Mouse (Mus musculus) embryo, embryonic 11.5 days (tissue): ENCODE measurements around the gene Cpeb3.
"Not testable (repeated sequence)": the region's sequence is repeated elsewhere in the genome, so short reads cannot be mapped to it uniquely, and the experiment has no call there.

ENCODE experiments used
- DNase-seq: peaks from one replicate; pipeline ENCODE4 v3.0.0-alpha.2; 2012; ENCODE audit warnings: low read depth, low spot score

The Cpeb3 gene

DNA sequence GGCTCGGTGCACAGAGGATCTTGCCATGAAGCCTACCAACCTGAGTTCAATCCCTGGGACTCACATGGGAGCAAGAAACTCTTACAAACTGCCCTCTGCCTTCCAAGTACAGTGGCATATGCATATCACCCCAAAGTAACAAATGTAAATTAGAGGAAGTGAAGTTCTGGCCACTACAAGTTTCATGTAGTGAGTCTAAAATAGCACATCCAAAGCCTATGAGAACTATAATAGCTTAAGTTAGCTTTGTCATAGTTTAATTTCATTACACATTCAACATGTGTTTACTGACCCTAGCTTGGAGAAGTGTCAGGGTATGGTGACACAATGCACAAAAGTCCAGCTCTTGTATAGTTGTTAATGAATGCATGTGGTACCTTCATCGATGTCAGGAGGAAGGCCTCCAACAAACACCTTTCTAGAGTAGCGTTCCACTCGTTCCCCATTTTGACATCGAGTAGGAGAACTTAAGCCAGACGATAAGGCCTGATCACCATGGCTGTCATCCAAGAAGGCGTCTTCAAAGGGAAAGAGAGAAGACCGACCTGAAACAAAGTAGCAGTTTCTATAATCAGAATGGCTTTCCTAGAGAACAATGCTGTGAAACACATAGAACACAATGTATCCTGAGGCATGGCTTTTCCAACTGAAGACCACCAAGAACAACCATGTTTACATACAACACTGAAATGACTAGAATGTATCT is 120.2 kb downstream of the Cpeb3 start:
- DNase-seq = no peak

DNA sequence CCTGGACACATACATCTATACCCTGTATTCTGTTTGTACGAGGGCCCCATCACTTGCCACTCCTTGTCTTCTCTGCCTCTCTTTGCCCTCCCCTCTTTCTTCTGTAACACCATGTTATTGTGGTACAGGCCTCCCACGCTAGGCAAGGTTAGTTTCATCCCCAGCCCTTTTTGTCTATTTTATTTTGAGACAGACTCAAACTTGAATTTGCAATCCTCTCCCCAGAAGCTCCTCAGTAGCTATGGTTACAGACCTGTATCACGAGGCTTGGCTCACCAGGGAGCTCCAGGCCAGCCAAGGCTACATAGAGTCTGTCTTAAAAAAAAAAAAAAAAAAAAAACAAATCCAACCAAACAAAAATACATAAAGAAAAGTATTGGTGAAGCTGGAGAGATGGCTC is 123.9 kb downstream of the Cpeb3 start:
- no peak for DNase-seq

DNA sequence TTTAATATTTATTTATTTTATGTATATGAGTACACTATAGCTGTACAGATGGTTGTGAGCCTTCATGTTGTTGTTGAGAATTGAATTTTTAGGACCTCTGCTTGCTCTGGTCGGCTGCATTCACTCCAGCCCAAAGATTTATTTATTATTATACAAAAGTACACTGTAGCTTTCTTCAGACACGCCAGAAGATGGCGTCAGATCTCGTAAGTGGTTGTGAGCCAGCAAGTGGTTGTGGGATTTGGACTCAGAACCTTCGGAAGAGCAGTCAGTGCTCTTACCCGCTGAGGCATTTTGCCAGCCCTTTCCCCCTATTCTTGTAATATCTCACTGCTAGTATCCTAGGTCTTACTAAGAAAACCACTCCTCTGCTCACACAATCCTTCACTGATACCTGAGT is 126.9 kb downstream of the Cpeb3 start:
- no peak for DNase-seq

DNA sequence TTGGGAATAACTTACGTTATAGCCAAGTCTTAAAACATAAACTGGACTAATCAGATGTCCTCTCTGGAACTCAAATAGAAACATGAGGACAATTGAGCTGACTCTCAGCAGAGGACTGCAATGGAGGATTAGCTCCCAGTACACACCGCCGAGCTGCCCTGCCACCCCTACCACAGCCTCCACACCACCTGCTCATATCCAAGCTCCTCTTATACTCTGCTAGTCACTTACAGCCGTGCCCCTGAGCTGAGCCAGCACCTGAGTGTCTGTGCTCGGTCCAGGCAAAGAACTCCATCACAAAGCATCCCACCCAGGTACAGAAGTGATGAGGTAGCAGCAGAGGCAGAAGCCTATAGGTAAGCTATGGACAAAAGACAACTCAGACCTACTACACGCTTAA is 129.2 kb downstream of the Cpeb3 start:
- no peak for DNase-seq

DNA sequence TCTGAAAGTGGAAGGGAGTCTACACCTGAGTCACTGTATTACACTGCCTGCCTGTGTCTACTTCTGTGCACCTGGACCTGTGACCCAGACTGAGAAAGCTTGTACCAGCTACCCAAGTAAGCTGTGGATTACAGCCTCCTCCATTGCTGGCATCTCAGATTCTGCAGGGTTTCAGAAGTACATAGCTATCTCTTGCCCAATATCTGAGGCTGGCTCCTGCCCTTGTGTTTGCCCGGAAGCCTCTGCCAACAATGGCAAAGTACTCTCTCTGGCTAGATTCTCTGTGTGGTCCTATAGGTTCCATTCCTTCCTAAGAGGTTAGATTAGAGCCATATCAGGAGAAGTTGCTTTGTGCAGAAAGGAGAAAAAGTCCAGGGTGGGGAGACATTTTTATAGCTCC is 129.8 kb downstream of the Cpeb3 start:
- DNase-seq = no peak

DNA sequence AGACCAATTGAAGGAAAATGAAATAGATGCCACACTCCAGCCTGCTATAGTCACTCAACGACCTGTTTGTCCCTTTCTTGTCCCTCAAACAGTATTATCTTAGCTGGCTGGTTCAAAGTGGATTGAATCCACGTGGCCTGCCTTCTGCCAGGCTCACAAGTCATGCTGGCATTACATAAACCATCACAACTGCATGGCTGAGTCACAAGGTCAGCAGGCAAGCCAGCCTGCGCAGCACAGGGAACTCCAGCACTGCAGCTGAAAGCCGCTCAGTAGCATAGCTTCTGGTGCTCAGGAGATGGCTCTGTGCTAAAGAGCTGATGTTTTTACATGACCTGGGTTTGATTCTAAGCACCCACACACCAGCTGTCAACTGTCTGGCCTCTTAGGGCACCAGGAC is 130.3 kb downstream of the Cpeb3 start:
- no peak for DNase-seq

DNA sequence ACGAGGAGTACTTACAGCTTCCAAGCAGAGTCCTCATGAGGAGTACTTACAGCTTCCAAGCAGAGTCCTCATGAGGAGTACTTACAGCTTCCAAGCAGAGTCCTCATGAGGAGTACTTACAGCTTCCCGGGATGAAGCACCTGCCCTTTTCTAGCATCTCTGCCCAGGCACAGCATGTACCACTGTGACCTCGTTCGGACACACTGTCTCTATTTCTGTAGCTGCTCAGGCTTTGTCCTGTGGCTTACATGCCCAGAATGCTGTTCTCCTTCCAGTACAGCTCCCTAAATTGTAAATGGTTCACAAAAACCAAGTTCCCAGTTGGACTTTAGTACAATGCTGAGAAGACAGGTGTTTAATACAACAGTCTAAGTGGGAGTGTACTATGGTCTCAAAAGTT is 131.1 kb downstream of the Cpeb3 start:
- DNase-seq = not testable (repeated sequence)

DNA sequence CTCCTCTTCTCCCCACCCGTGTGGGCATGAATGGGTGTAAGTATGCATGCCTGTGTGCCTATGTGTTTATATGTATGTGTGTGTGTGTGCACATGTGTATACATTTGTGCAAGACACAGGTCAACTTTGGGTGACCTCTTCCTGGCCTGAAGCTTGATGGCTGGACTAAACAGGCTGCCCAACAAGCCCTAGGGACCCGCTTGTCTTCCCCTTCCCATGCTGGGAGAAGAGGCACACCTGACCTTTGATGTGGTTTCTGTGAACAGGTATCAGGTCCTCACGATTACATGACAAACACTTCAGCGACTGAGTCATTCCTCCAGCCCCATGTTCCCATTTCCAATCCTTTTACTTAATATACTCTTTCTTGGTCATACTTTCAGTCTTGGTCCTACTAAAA is 131.8 kb downstream of the Cpeb3 start:
- DNase-seq = no peak

DNA sequence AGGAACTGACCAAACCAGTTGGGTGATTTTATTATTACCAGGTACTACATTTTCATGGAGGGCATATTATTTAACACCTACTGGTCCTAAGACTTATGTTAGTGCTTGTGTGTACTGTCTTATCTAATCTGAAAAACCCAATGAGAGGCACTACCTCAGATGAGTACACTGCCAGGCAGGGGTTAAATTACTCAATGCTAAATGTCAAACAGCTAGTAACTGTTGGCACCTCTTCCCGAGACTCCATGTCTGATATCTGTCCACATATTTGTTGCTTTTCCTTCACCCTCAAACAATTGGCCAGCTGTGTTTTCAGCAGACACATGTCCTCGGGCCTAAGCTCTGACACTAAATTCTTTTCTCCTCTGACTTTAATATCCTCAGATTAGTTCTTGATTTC is 132.3 kb downstream of the Cpeb3 start:
- no peak for DNase-seq

DNA sequence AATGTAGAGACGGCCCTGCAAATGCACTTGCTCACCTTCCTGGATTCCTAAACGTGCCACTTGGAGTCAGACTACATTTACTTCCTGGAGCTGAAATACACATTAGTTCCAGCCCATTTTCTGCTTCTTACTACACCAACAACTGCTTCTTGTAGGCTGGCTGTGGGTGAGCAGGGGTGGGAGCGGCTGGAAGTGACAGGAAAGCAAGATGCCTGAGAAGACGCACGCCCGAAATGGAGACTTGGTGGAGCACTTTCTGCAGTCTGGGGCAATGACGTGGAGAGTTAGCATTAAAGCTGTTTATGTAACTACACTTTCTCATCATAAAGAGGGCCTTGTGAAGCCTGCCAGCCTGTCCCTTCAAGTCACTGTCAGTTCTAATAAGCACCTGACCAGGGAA is 132.7 kb downstream of the Cpeb3 start:
- DNase-seq = no peak

DNA sequence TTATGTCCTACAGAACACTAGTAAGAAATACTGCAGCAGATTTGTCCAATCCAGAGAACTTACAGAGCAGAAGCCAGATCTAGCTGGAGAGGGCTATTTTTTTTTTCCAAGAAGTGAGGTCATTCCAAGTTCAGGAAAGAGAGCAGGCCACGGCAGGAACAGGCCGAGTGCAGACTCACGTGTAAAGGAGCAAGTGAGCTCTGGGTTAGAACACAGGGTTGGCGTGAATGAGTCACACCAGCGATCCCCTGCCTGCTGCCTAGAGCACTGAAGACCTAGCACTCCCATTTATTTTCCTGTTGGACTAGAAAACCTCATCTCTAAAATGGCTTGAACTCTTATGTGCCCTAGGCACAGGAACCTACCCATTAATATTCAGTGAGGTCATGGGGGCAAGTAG is 133.7 kb downstream of the Cpeb3 start:
- DNase-seq = no peak

DNA sequence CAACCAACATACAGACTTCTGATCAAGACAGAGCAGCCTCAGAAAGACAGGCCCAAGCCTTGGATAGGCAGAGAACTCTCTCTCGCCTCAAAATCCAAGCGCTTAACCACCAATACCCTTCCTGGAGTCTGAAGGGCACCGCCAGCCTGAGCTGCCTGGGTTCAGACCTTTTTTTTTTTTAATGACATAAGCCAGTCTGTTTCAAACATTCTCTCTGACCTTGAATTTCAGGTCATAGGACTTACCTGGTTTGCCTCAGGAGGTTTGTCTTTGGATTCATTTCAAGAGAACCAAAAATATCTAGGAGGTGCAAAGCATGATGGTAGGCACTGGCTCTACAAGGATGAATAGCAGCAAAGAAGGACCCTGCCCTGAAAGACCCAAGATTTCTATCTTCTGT is 134.1 kb downstream of the Cpeb3 start:
- DNase-seq = no peak

DNA sequence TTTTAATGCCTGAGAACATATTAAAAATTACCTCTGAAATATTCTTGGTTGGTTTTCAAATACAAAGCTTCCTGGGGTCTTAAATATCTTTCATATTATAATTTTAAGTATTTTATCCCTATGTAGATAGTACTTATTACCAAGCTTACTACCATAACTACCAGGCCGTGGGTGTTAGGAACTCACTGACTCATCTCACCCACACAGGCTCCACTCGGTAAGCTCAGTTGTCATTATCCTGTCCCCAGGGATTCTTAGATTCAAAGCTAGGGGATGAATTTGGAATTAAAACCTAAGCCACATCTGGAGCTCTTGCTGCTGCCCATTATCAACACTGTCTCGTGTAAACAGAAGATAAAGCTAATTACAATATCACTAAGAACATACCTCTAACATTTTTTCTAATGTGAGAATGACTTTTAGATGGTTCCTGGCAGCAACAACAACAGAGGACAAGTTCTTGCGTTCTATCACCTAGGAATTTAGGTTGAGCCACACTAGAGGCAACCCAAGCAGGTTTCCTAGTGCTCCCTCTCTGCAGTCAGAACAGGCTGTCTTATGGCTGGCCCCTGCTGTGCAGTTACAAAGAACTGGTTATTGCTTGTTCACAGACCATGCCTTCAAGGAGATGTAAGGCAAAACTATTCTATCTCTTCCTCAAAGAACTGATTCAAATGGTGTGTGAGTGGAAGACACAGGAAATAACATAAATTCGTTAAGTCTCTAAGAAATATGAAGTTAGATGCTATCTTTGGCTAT is 135.4 kb downstream of the Cpeb3 start:
- DNase-seq = no peak

DNA sequence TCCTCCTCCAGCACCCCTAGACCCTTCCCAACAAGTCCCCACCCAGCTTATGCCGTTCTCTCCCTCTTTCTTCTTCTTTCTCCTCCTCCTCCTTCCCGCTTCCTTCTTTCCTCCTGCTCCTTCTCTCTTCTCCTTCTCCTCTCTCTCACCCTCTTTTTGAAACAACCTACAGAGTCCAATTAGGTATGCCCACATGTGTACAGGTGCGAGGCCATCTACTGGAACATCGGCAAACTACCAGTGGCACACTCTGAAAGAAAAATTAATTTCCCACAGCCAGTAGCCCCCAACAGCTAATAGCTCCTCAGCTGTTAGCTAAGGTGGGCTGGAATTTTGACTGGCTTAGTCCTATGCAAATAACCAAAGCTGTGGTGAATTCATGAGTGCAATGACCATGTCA is 139.2 kb downstream of the Cpeb3 start:
- no peak for DNase-seq

DNA sequence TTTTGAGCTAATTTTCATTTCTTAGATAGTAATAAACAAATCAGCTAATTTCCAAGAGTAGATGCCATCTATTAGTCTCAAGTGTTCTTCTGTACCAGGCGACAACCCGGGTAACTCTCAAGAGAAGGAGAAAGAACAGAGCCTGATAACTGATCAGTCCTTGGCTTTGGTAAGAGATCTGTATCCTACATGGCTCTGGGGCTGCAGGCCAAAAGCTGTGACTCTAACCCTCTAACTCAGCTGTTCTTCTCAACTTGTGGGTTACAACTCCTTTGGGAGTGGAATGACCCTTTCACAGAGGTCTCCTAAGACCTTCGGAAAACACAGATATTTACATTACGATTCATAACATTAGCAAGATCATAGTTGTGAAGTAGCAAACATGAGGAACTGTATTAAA is 148.3 kb downstream of the Cpeb3 start:
- DNase-seq = no peak

DNA sequence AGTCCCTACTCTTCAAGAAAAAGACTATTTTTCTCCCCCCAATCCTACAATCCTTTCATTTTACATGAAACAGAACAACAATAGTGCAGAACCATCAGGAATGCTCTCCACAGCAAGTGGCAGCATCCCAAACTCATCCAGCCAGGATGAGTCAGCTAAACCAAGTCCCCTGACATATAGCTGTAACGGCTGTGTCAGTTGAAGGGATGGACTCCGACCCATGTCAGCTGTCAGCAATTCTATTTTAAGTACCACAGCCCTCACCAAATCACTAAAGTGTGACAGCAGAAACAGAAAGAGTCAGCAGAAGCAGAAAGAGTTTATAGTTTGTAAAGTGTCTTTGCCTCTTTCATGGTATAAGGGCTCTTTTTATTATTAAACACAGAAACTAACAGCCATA is 148.8 kb downstream of the Cpeb3 start:
- DNase-seq = no peak

DNA sequence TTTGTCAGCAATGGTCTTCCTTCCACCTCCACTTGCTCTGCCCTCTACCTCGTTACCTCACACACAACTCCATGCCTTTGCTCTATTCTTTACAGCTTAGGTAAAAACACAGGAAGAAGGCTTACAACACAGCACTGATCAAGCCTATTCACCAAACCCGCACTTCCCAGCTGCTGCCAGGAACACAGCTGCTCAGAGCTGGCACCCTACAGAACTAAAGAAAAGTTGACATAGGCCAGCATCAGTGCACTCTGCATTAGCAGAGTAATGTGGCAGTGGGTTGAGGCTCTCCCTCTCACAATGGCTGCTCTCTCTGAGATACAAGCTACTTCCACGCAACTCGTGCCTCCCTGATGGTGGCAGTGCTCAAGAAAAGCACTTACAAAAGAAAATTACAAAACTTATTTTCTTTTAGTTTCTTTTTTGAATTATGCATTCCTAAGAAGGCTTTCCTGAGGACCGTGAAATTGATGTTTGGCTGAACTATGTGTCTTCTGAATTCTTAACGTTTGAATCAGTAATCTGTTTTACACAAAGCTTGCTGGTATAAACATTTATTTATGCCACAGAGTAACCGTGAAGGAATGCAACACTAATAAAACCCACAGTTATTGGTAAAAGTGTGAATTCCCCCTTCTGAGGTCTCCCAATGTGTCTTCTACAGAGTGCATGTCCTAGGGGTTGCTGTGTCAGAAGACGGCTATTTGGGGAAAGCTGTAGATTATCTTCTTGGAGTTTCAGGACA is 151.1 kb downstream of the Cpeb3 start:
- DNase-seq = no peak

DNA sequence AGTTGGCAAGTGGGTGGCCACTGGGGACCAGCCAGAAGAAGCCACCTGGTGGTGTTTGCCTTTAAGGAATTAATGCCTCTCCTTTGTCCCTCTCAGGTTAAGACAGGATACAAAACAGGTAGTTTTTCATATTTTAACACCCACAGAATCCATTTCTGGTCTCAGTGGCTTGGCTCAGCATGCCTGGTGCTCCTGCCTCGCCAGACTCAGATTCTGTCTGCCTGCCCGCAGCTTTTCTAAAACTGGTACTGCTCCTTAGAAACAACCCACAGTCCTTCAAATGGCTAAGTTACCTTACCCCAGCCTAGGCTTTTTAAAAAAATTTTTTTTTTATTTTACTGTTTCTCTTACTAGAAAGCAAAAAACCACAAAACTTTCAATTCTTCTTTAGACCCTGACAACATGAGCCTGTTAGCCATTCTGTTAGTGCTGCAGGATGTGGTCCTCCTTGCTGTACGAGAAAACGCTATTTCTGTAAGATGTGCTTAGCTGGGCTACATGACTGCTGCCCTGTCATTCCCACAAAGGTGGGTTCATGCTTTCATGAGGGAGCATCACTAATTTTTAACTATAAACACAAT is 152.3 kb downstream of the Cpeb3 start:
- DNase-seq = no peak

DNA sequence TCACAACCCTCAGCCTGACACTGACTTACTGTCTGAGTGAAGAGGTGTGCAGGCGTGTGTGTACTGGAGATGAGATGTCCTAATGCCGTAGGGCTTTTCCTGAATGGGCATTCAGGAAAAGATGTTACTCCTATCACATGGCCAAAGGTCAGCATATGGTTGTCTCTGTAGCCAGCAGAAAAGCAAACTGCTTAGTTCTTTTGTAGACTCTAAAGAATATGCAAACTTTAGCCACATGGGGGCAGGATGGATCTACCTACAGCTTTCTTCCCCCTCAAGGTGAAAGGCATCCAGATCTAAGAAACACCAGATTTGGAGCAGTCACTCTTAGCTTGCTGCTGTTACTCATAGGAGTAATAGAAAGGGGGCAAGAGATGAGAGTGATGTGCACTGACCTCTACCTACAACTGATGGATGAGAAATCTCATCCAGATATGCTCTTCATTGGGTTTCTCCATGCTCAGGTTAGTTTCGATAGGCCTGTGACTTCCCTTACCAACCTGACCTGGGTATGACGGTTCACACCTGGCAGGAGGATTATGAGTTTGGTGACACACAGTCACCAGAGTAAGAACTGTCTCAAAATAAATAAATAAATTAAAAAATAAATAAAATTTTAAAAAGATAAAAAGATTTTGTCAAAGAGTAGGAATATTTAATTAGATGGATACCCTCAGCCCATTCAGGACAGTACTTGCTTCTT is 157.6 kb downstream of the Cpeb3 start:
- peak; percentile 51 for DNase-seq

DNA sequence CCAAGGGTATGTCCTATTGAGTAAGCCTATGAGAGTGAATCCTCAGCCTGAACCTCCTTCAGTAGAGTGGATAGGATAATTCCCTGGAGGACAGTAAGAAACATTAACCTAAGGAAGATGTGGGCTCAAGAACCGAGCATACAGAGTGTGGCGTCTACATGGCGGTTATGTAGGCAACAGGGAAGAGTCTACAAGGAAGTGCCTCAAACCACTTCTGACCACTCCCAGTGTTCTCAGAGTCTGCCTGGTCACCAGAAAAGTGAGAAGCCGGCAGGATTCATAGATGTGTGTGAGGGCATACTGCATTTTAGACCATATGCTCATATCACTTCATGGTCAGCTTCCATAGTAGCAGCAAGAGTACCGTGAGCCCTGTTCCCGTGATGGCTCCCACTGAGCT is 159.9 kb downstream of the Cpeb3 start:
- no peak for DNase-seq

DNA sequence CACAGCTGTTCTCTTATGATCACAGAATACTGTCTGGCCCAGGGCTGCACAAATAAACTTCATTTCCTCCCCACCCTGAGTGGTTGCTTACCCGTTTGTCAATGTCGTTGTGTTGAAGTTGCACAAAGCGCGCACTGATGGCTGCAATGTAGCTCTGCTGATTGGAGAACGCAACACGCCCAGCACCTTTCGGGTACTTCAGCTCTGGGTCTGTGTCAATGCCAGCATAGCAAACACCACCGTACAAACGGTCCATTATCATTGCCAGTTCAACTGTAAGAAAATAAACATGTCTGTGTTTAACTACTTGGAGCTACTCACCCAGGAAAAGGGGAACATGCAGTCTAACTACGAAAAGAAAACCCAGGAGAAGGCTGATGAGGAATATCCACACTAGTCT is 164.0 kb downstream of the Cpeb3 start:
- DNase-seq = no peak

DNA sequence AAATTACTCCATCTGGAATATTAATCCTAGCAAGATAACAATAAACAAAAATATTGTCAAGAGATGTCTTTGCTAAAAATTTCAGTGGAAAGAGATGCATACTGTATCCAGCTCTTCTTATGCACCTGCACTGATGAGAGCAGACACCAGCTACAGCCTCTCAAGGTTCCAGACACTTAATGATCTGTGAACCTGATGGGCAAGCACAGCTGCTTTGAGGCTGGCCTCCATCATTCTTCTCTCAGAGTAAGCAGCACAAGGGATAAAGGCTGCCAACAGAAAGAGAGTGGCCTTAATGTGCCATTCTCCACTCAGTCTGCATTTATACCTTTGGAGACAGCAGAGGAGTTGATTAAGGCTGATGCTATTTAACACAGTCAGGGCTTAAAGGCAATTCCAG is 167.5 kb downstream of the Cpeb3 start:
- no peak for DNase-seq
